Mouse (Mus musculus) stomach, embryonic 15.5 days (tissue): Measurements from ENCODE around the gene Slamf6. TPM values are rescaled to one million over a fixed set of nuclear protein-coding genes. Genes with fewer than 3 reads are reported as not detected.
"Not testable (repeated sequence)": the region's sequence is repeated elsewhere in the genome, so short reads cannot be mapped to it uniquely, and the experiment has no call there.

Source experiments
- ATAC-seq: fragments of 200-750 bp; cut with Nextera tagmentation; 2 replicates; pipeline ENCODE4 v1.8.0; 2017; ENCODE audit warnings: low read depth, moderate number of reproducible peaks, moderate TSS enrichment; ENCODE audit not compliant: insufficient read depth, low FRiP score
- H3K27ac ChIP-seq: fragments of 300-500 bp; sonication (generic); 2 replicates; pipeline ENCODE4 v1.5.1; 2015; ENCODE audit warnings: mild to moderate bottlenecking, inconsistent platforms
- H3K27me3 ChIP-seq: fragments of 300-500 bp; sonication (generic); replicated peaks from 2 replicates; pipeline ENCODE4 v1.6.1; 2015; ENCODE audit warnings: inconsistent platforms
- H3K36me3 ChIP-seq: fragments of 300-500 bp; sonication (generic); 2 replicates; pipeline ENCODE4 v1.6.1; 2015; ENCODE audit warnings: inconsistent platforms
- H3K4me1 ChIP-seq: fragments of 300-500 bp; sonication (generic); 2 replicates; pipeline ENCODE4 v1.6.1; 2015; ENCODE audit warnings: inconsistent platforms
- H3K4me2 ChIP-seq: fragments of 300-500 bp; sonication (generic); 2 replicates; pipeline ENCODE4 v1.6.1; 2015; ENCODE audit warnings: mild to moderate bottlenecking, inconsistent platforms
- H3K4me3 ChIP-seq: fragments of 300-500 bp; sonication (generic); replicated peaks from 2 replicates; pipeline ENCODE4 v1.5.1; 2015; ENCODE audit warnings: inconsistent platforms
- H3K9ac ChIP-seq: fragments of 300-500 bp; sonication (generic); 2 replicates; pipeline ENCODE4 v1.6.1; 2015; ENCODE audit warnings: inconsistent platforms
- H3K9me3 ChIP-seq: fragments of 300-500 bp; sonication (generic); 2 replicates; pipeline ENCODE4 v1.6.1; 2016; ENCODE audit warnings: inconsistent platforms
- WGBS: fragments of 180-500 bp; shearing (Covaris S2); methylation state at CpG from one replicate; pipeline ENCODE4 v1.1.7; 2015; 5-methylcytosine and 5-hydroxymethylcytosine counted together
- polyA plus RNA-seq: library from polyadenylated mRNA; unstranded; fragments of >200 nt; fragmentation: Nextera tagmentation; extraction: Ambion mirVana; gene quantifications from 2 replicates; pipeline ENCODE4 v1.2.1, GENCODE M21; 2015

The Slamf6 gene
- polyA plus RNA-seq, 1 experiment from 2014 or later = 1.0 TPM

DNA sequence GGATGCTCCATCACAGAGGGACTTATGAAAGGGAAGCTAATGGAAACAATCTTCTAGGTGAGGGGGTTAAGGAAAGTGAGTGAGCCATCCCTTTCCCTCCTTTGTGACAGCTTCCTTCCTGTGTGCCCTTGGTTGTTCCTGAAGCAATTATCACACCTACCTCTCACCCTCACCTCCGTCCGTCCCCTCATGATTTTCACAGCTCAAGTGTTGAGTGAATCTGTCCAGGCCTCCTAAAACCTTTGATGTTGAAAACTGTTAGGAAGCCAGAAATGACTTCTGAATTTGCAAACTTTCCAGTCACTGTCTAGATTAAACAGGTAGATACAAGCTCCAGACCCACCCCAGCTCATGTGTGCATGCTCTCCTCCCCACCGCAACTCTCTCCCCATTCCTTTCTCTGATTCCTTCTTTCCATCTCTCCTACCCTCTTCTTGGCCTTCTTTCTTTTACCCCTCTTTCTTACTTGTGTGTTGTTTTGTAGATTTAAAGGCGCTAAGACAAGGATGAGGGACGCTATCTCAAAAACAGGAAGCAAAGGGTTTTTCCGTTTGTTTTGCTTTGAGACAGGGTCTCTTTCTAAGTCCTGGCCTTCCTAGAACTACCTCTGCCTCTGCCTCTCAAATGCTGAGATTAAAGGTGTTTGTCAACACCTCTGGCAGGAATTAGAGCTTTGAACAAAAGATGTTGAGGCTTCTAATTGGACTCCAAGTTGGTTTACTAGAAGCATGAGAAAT lies 48.9 kb downstream of the Slamf6 start:
- no peaks in the 10 kb centered on the region for H3K9me3 ChIP-seq
- H3K4me1 ChIP-seq = no peaks in the 10 kb centered on the region
- no peak overlapping the region for H3K4me2 ChIP-seq
- no peaks in the 10 kb centered on the region for H3K27me3 ChIP-seq
- H3K27ac ChIP-seq = no peak overlapping the region
- no peak overlapping the region for H3K4me3 ChIP-seq
- H3K36me3 ChIP-seq = no peaks in the 10 kb centered on the region
- H3K9ac ChIP-seq = no peak overlapping the region
- WGBS = 75% methylated on average over 6 of the region's 6 CpGs
- ATAC-seq = no peak

GRCm38 (mm10) chr1:171969221-171969620 lies 51.9 kb downstream of the Slamf6 start:
- Histone ChIP-seq H3K4me2 (no peak overlapping the region), H3K36me3 (no peaks in the 10 kb centered on the region), H3K27me3 (no peaks in the 10 kb centered on the region), H3K9ac (no peak overlapping the region), H3K4me3 (no peak overlapping the region), H3K4me1 (no peaks in the 10 kb centered on the region), H3K9me3 (no peaks in the 10 kb centered on the region), H3K27ac (no peak overlapping the region)
- no peak for ATAC-seq
- 83% methylated on average over 6 of the region's 6 CpGs for WGBS

DNA sequence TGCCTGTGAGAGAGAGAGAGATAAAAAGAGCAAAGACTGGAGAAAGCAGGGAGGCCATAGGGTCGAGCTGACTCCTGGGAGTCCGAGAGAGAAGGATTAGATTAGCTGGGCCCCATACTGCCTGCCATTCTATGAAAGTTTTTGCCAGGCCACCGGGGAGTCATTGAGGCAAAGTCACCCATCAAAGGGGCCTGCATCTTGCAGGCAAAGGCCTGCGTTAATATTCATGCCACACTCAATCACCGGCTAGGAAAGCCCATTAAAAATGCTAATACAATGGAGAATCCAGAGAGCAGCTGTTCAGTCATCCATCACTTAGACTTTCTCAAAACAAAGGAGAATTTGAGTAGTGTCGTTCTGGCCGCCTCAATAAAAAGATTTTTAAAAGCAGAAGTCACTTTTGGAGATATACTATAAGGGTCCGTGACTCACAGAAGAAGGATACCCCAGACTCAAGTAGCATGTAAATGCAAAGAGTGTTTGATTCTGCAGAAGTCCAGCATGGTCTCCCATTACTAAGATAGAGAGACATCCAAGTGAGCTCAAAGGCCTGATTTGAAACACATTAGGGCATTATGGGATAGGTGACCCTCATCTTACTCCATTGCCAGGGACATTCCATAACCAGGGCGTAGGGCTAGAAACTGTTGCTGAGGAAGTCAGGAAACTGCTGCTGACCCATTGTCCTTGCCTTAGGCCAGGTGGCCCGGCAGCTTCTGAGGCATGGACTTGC lies 53.7 kb downstream of the Slamf6 start:
- no peaks in the 10 kb centered on the region for H3K9me3 ChIP-seq
- H3K27ac ChIP-seq = no peak overlapping the region
- 53% methylated on average over 10 of the region's 10 CpGs for WGBS
- ATAC-seq = no peak
- H3K9ac ChIP-seq = no peak overlapping the region
- no peaks in the 10 kb centered on the region for H3K4me1 ChIP-seq
- no peaks in the 10 kb centered on the region for H3K27me3 ChIP-seq
- H3K4me3 ChIP-seq = no peak overlapping the region
- H3K4me2 ChIP-seq = no peak overlapping the region
- H3K36me3 ChIP-seq = no peaks in the 10 kb centered on the region

- not testable (repeated sequence) for ATAC-seq, H3K9me3 ChIP-seq, H3K4me1 ChIP-seq, H3K4me2 ChIP-seq, H3K27ac ChIP-seq, H3K27me3 ChIP-seq, H3K9ac ChIP-seq, H3K36me3 ChIP-seq, H3K4me3 ChIP-seq
- 89% methylated on average over 2 of the region's 2 CpGs for WGBS
These were observed 57.0 kb downstream of the Slamf6 start for GRCm38 (mm10) chr1:171974361-171974760.

GRCm38 (mm10) chr1:171975377-171975776 lies 58.1 kb downstream of the Slamf6 start:
- H3K4me3 ChIP-seq = no peak overlapping the region
- no peak overlapping the region for H3K9ac ChIP-seq
- H3K4me2 ChIP-seq = no peak overlapping the region
- no peak for ATAC-seq
- no peaks in the 10 kb centered on the region for H3K27me3 ChIP-seq
- WGBS = 88% methylated on average over 9 of the region's 9 CpGs
- no peaks in the 10 kb centered on the region for H3K36me3 ChIP-seq
- H3K4me1 ChIP-seq = no peaks in the 10 kb centered on the region
- no peak overlapping the region for H3K27ac ChIP-seq
- H3K9me3 ChIP-seq = no peaks in the 10 kb centered on the region

GRCm38 (mm10) chr1:171975831-171976230 lies 58.5 kb downstream of the Slamf6 start:
- H3K9ac ChIP-seq = no peak overlapping the region
- H3K27me3 ChIP-seq = no peaks in the 10 kb centered on the region
- no peak overlapping the region for H3K4me3 ChIP-seq
- no peaks in the 10 kb centered on the region for H3K4me1 ChIP-seq
- no peaks in the 10 kb centered on the region for H3K9me3 ChIP-seq
- no peak for ATAC-seq
- H3K4me2 ChIP-seq = no peak overlapping the region
- no peak overlapping the region for H3K27ac ChIP-seq
- no peaks in the 10 kb centered on the region for H3K36me3 ChIP-seq
- 82% methylated on average over 4 of the region's 4 CpGs for WGBS

- WGBS = 74% methylated on average over 14 of the region's 14 CpGs
- Histone ChIP-seq H3K27me3 (no peaks in the 10 kb centered on the region), H3K36me3 (no peaks in the 10 kb centered on the region), H3K4me3 (no peak overlapping the region), H3K27ac (no peak overlapping the region), H3K9me3 (no peaks in the 10 kb centered on the region), H3K4me1 (no peaks in the 10 kb centered on the region), H3K4me2 (no peak overlapping the region), H3K9ac (no peak overlapping the region)
- ATAC-seq = no peak
These were observed 59.7 kb downstream of the Slamf6 start for GRCm38 (mm10) chr1:171976826-171977539.

- 90% methylated on average over 2 of the region's 2 CpGs for WGBS
- Histone ChIP-seq H3K4me2 (no peak overlapping the region), H3K4me1 (no peaks in the 10 kb centered on the region)
These were observed 60.6 kb downstream of the Slamf6 start for GRCm38 (mm10) chr1:171977891-171978290.

GRCm38 (mm10) chr1:171979969-171980730 lies 62.8 kb downstream of the Slamf6 start:
- H3K36me3 ChIP-seq = no peaks in the 10 kb centered on the region
- ATAC-seq = no peak

More at GRCm38 (mm10) chr1:171977891-171978290, 60.6 kb downstream of the Slamf6 start:
- no peaks in the 10 kb centered on the region for H3K9me3 ChIP-seq
- no peaks in the 10 kb centered on the region for H3K36me3 ChIP-seq
- H3K27ac ChIP-seq = no peak overlapping the region
- no peak overlapping the region for H3K9ac ChIP-seq
- no peaks in the 10 kb centered on the region for H3K27me3 ChIP-seq
- no peak for ATAC-seq
- no peak overlapping the region for H3K4me3 ChIP-seq

GRCm38 (mm10) chr1:171982170-171982569 lies 64.9 kb downstream of the Slamf6 start:
- H3K9ac ChIP-seq = no peak overlapping the region
- H3K9me3 ChIP-seq = no peaks in the 10 kb centered on the region
- H3K36me3 ChIP-seq = no peaks in the 10 kb centered on the region
- no peak overlapping the region for H3K27ac ChIP-seq
- H3K27me3 ChIP-seq = no peaks in the 10 kb centered on the region
- no peak overlapping the region for H3K4me3 ChIP-seq
- H3K4me1 ChIP-seq = no peaks in the 10 kb centered on the region
- no peak overlapping the region for H3K4me2 ChIP-seq
- WGBS = 57% methylated on average over 5 of the region's 5 CpGs
- ATAC-seq = no peak

More at GRCm38 (mm10) chr1:171979969-171980730, 62.8 kb downstream of the Slamf6 start:
- H3K27me3 ChIP-seq = no peaks in the 10 kb centered on the region
- H3K4me3 ChIP-seq = no peak overlapping the region
- no peak overlapping the region for H3K27ac ChIP-seq
- WGBS = 91% methylated on average over 13 of the region's 13 CpGs
- H3K4me2 ChIP-seq = no peak overlapping the region
- no peak overlapping the region for H3K9ac ChIP-seq
- no peaks in the 10 kb centered on the region for H3K9me3 ChIP-seq
- H3K4me1 ChIP-seq = no peaks in the 10 kb centered on the region

- H3K9me3 ChIP-seq = no peaks in the 10 kb centered on the region
- WGBS = 66% methylated on average over 4 of the region's 4 CpGs
- no peak overlapping the region for H3K4me3 ChIP-seq
- no peaks in the 10 kb centered on the region for H3K27me3 ChIP-seq
- H3K9ac ChIP-seq = no peak overlapping the region
- no peak overlapping the region for H3K27ac ChIP-seq
- no peak overlapping the region for H3K4me2 ChIP-seq
- no peaks in the 10 kb centered on the region for H3K4me1 ChIP-seq
- ATAC-seq = no peak
- no peaks in the 10 kb centered on the region for H3K36me3 ChIP-seq
These were observed 65.4 kb downstream of the Slamf6 start for GRCm38 (mm10) chr1:171982740-171983139.
